Mouse (Mus musculus): ENCODE data around the gene Rnf113a2. TPM values are rescaled to one million over a fixed set of nuclear protein-coding genes. Genes with fewer than 3 reads are reported as not detected.
A peak's percentile ranks its signal among the peaks of the same experiment; 100 is the strongest.

Rnf113a2 gene
- polyA plus RNA-seq, 1 experiment from 2014 or later: 22.3 TPM

GRCm38 (mm10) chr12:84429825-84430224 is 12.8 kb downstream of the Rnf113a2 start:
- H3K27me3 ChIP-seq (ENCODE audit: control insufficient read depth, insufficient read depth, low read depth, low read length): no peaks in the 10 kb centered on the region
- H3K4me3 ChIP-seq (ENCODE audit: low read depth, low read length): no peak overlapping the region
- H3K4me2 ChIP-seq (ENCODE audit: low read length): no peak overlapping the region
- no peaks in the 10 kb centered on the region for H3K4me1 ChIP-seq (ENCODE audit: control insufficient read depth, insufficient read depth, low read length)
- WGBS: 93% methylated on average over 2 of the region's 2 CpGs
- ATAC-seq: no peak
- no peak overlapping the region for H3K9ac ChIP-seq (ENCODE audit: low read depth, low read length)
- H3K9me3 ChIP-seq (replicated peaks; ENCODE audit: control insufficient read depth, low read length, poor library complexity, severe bottlenecking): no peaks in the 10 kb centered on the region
- H3K36me3 ChIP-seq (ENCODE audit: control insufficient read depth, insufficient read depth, low read length): peaks cover 9% of the 10 kb centered on the region
- no peak overlapping the region for H3K27ac ChIP-seq (ENCODE audit: low read length)

- Histone ChIP-seq H3K27me3 (ENCODE audit: control insufficient read depth, insufficient read depth, low read depth, low read length) (no peaks in the 10 kb centered on the region), H3K9ac (ENCODE audit: low read depth, low read length) (no peak overlapping the region), H3K27ac (ENCODE audit: low read length) (no peak overlapping the region), H3K4me1 (ENCODE audit: control insufficient read depth, insufficient read depth, low read length) (no peaks in the 10 kb centered on the region), H3K4me3 (ENCODE audit: low read depth, low read length) (no peak overlapping the region), H3K36me3 (ENCODE audit: control insufficient read depth, insufficient read depth, low read length) (peaks cover 5% of the 10 kb centered on the region; the same call in 1 of the 2 replicates), H3K9me3 (replicated peaks; ENCODE audit: control insufficient read depth, low read length, poor library complexity, severe bottlenecking) (no peaks in the 10 kb centered on the region), H3K4me2 (ENCODE audit: low read length) (no peak overlapping the region)
- 85% methylated on average over 2 of the region's 2 CpGs for WGBS
- no peak for ATAC-seq
These were observed 21.7 kb downstream of the Rnf113a2 start for GRCm38 (mm10) chr12:84438697-84439096.

- Histone ChIP-seq H3K27me3 (ENCODE audit: control insufficient read depth, insufficient read depth, low read depth, low read length) (no peaks in the 10 kb centered on the region; the same call in 1 of the 2 replicates), H3K9ac (ENCODE audit: low read depth, low read length) (no peak overlapping the region), H3K27ac (ENCODE audit: low read length) (no peak overlapping the region), H3K4me1 (ENCODE audit: control insufficient read depth, insufficient read depth, low read length) (no peaks in the 10 kb centered on the region), H3K36me3 (ENCODE audit: control insufficient read depth, insufficient read depth, low read length) (peaks cover 5% of the 10 kb centered on the region; the same call in 1 of the 2 replicates), H3K4me2 (ENCODE audit: low read length) (no peak overlapping the region), H3K9me3 (replicated peaks; ENCODE audit: control insufficient read depth, low read length, poor library complexity, severe bottlenecking) (no peaks in the 10 kb centered on the region), H3K4me3 (ENCODE audit: low read depth, low read length) (no peak overlapping the region)
- no peak for ATAC-seq
- WGBS: 80% methylated on average over 4 of the region's 4 CpGs
These were observed 25.5 kb downstream of the Rnf113a2 start for GRCm38 (mm10) chr12:84442526-84442925.

- H3K9ac ChIP-seq (ENCODE audit: low read depth, low read length): no peak overlapping the region
- H3K4me2 ChIP-seq (ENCODE audit: low read length): no peak overlapping the region
- no peak overlapping the region for H3K4me3 ChIP-seq (ENCODE audit: low read depth, low read length)
- ATAC-seq: no peak
- H3K4me1 ChIP-seq (ENCODE audit: control insufficient read depth, insufficient read depth, low read length): peaks cover 16% of the 10 kb centered on the region
- no peak overlapping the region for H3K27ac ChIP-seq (ENCODE audit: low read length)
- H3K9me3 ChIP-seq (replicated peaks; ENCODE audit: control insufficient read depth, low read length, poor library complexity, severe bottlenecking): no peaks in the 10 kb centered on the region
- H3K36me3 ChIP-seq (ENCODE audit: control insufficient read depth, insufficient read depth, low read length): no peaks in the 10 kb centered on the region
- H3K27me3 ChIP-seq (ENCODE audit: control insufficient read depth, insufficient read depth, low read depth, low read length): no peaks in the 10 kb centered on the region; the same call in 1 of the 2 replicates
- WGBS: 71% methylated on average over 1 of the region's 1 CpGs
These were observed 30.4 kb downstream of the Rnf113a2 start for GRCm38 (mm10) chr12:84447386-84447785.

- whole genome bisulfite sequencing: 89% methylated on average over 6 of the region's 6 CpGs
- Histone ChIP-seq H3K36me3 (ENCODE audit: control insufficient read depth, insufficient read depth, low read length) (no peaks in the 10 kb centered on the region), H3K4me2 (ENCODE audit: low read length) (no peak overlapping the region), H3K27me3 (ENCODE audit: control insufficient read depth, insufficient read depth, low read depth, low read length) (no peaks in the 10 kb centered on the region; the same call in 1 of the 2 replicates), H3K27ac (ENCODE audit: low read length) (no peak overlapping the region), H3K9me3 (replicated peaks; ENCODE audit: control insufficient read depth, low read length, poor library complexity, severe bottlenecking) (no peaks in the 10 kb centered on the region), H3K4me1 (ENCODE audit: control insufficient read depth, insufficient read depth, low read length) (peaks cover 19% of the 10 kb centered on the region), H3K9ac (ENCODE audit: low read depth, low read length) (no peak overlapping the region), H3K4me3 (ENCODE audit: low read depth, low read length) (no peak overlapping the region)
- ATAC-seq: no peak
These were observed 31.2 kb downstream of the Rnf113a2 start for GRCm38 (mm10) chr12:84448181-84448580.

- H3K27me3 ChIP-seq (ENCODE audit: control insufficient read depth, insufficient read depth, low read depth, low read length): no peaks in the 10 kb centered on the region; the same call in 1 of the 2 replicates
- H3K4me3 ChIP-seq (ENCODE audit: low read depth, low read length): peak overlapping the region; percentile 56; the same call in 1 of the 2 replicates
- 46% methylated on average over 10 of the region's 10 CpGs for WGBS
- peak overlapping the region; percentile 66 for H3K4me2 ChIP-seq (ENCODE audit: low read length)
- no peak for ATAC-seq
- no peak overlapping the region; the same call in 1 of the 2 replicates for H3K27ac ChIP-seq (ENCODE audit: low read length)
- no peak overlapping the region for H3K9ac ChIP-seq (ENCODE audit: low read depth, low read length)
- no peaks in the 10 kb centered on the region for H3K9me3 ChIP-seq (replicated peaks; ENCODE audit: control insufficient read depth, low read length, poor library complexity, severe bottlenecking)
- H3K36me3 ChIP-seq (ENCODE audit: control insufficient read depth, insufficient read depth, low read length): no peaks in the 10 kb centered on the region
- H3K4me1 ChIP-seq (ENCODE audit: control insufficient read depth, insufficient read depth, low read length): peaks cover 19% of the 10 kb centered on the region
These were observed 32.9 kb downstream of the Rnf113a2 start for GRCm38 (mm10) chr12:84449887-84450286.

- Histone ChIP-seq H3K36me3 (ENCODE audit: control insufficient read depth, insufficient read depth, low read length) (no peaks in the 10 kb centered on the region), H3K27ac (ENCODE audit: low read length) (peak overlapping the region; percentile 78), H3K9ac (ENCODE audit: low read depth, low read length) (peak overlapping the region; percentile 72), H3K27me3 (ENCODE audit: control insufficient read depth, insufficient read depth, low read depth, low read length) (no peaks in the 10 kb centered on the region; the same call in 1 of the 2 replicates), H3K4me1 (ENCODE audit: control insufficient read depth, insufficient read depth, low read length) (peaks cover 19% of the 10 kb centered on the region), H3K4me3 (ENCODE audit: low read depth, low read length) (peak overlapping the region; percentile 56), H3K9me3 (replicated peaks; ENCODE audit: control insufficient read depth, low read length, poor library complexity, severe bottlenecking) (no peaks in the 10 kb centered on the region), H3K4me2 (ENCODE audit: low read length) (peak overlapping the region; percentile 66)
- under 1% methylated on average over 6 of the region's 6 CpGs for WGBS
- ATAC-seq: no peak; the same call in 1 of the 2 replicates
These were observed 33.3 kb downstream of the Rnf113a2 start for GRCm38 (mm10) chr12:84450351-84450717.

- WGBS: under 1% methylated on average over 49 of the region's 49 CpGs
- H3K9ac ChIP-seq (ENCODE audit: low read depth, low read length): peak within 1 kb of the TSS; percentile 72
- no peaks in the 10 kb centered on the region for H3K9me3 ChIP-seq (replicated peaks; ENCODE audit: control insufficient read depth, low read length, poor library complexity, severe bottlenecking)
- ATAC-seq: peak; percentile 98
- peaks cover 19% of the 10 kb centered on the region for H3K4me1 ChIP-seq (ENCODE audit: control insufficient read depth, insufficient read depth, low read length)
- no peaks in the 10 kb centered on the region for H3K36me3 ChIP-seq (ENCODE audit: control insufficient read depth, insufficient read depth, low read length)
- peak within 1 kb of the TSS; percentile 98 for H3K4me2 ChIP-seq (ENCODE audit: low read length)
- peak within 1 kb of the TSS; percentile 78 for H3K27ac ChIP-seq (ENCODE audit: low read length)
- H3K4me3 ChIP-seq (ENCODE audit: low read depth, low read length): peak within 1 kb of the TSS; percentile 56
- H3K27me3 ChIP-seq (ENCODE audit: control insufficient read depth, insufficient read depth, low read depth, low read length): no peaks in the 10 kb centered on the region; the same call in 1 of the 2 replicates
These were observed 34.0 kb downstream of the Rnf113a2 start, which contains the start of the genes Aldh6a1 and Lin52 for GRCm38 (mm10) chr12:84450718-84451646. Gene Aldh6a1 (minus strand): TSS chr12:84451004. Gene Lin52 (plus strand): TSS chr12:84451422.

- peak overlapping the region; percentile 71 for H3K27ac ChIP-seq (ENCODE audit: low read length)
- peak overlapping the region; percentile 98 for H3K4me2 ChIP-seq (ENCODE audit: low read length)
- H3K36me3 ChIP-seq (ENCODE audit: control insufficient read depth, insufficient read depth, low read length): no peaks in the 10 kb centered on the region
- WGBS: 3% methylated on average over 11 of the region's 11 CpGs
- H3K27me3 ChIP-seq (ENCODE audit: control insufficient read depth, insufficient read depth, low read depth, low read length): no peaks in the 10 kb centered on the region
- no peak; the same call in 1 of the 2 replicates for ATAC-seq
- H3K4me3 ChIP-seq (ENCODE audit: low read depth, low read length): peak overlapping the region; percentile 56
- peak overlapping the region; percentile 66 for H3K9ac ChIP-seq (ENCODE audit: low read depth, low read length)
- no peaks in the 10 kb centered on the region for H3K9me3 ChIP-seq (replicated peaks; ENCODE audit: control insufficient read depth, low read length, poor library complexity, severe bottlenecking)
- peaks cover 19% of the 10 kb centered on the region for H3K4me1 ChIP-seq (ENCODE audit: control insufficient read depth, insufficient read depth, low read length)
These were observed 34.8 kb downstream of the Rnf113a2 start for GRCm38 (mm10) chr12:84451801-84452200.
